Mouse (Mus musculus): Measurements from ENCODE around the gene Lrrc56.

Gene Lrrc56

DNA sequence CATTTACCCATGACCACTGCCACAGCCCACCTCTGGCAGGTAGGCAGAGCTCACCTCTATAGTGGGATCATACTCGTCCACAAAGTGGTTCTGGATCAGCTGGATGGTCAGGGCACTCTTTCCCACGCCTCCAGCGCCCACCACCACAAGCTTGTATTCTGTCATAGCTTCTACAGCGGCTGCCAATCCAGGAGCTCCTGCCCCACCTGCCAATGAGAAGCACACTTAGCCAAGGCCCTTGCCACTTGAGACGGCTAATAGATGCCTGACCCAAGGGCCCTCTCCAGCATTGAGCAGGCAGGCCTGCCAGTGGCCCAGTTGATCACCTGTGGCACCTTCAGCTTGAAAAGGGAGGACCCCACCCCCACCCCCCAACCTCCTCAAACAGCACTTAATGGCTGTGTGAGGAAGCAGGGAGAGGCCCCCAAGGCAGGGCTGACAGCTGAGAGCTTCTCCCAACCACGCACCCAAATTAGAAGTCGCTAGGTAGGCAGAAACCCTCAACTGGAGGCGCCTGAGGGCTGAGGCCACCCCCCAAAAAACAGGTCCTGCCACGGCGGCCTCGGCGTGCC is 1.1 kb upstream of the Lrrc56 start:
- no peak for DNase-seq

DNA sequence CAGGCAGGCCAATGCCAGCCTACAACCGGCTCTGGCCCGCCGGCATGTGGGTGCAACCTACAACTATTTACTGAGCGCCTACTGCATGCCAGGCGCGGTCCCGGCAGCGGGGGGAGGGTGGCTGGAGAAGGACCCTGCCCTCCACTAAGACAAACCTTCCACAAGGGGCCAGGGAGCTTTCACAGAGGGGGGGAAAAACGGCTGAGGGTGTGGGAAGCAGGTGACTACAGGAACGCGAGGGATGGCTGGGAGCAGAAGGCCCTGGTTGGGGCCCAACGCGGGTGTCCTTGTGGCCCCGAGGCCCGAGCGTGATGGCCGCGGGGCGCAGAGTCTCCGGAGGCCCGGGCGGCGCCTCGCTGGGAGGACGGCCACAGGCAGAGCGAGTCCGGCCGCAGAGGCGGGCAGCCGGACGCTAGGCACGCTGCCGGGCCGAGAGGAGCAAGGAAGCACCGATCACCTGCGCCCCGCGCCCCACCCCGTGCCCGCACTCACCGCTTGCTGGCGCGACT is 555 bp upstream of the Lrrc56 start:
- DNase-seq, result peak in 1 of 2 experiments; percentile 55

DNA sequence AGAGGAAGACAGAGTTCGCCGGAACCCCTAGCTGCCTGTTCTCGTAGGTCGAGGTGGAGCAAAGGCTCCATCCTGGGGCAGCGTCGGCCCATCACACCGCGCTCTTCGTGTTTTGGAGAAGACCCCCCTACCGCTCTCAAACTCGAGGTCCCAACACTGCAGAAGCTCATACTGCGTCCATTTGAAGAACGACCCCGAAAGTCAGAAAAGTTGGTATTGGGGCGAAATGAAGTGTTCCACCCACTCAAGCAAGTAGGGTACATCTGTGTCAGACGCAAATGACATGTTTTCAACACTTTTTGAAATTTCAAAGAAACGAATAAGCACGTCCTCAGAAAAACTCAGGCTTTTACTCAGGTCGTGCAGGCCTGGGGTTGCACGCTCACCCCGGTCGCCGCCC is 452 bp downstream of the Lrrc56 start:
- no peak for DNase-seq

- DNase-seq, result peak; percentile 97
Observed at GRCm38 (mm10) chr7:141194830-141195229, 873 bp downstream of the Lrrc56 start.

GRCm38 (mm10) chr7:141195754-141196153 is 1.8 kb downstream of the Lrrc56 start:
- DNase-seq, result no peak

- DNase-seq, result no peak
Observed at GRCm38 (mm10) chr7:141196619-141197282, 2.8 kb downstream of the Lrrc56 start.

- no peak for DNase-seq
Observed at GRCm38 (mm10) chr7:141198121-141198520, 4.2 kb downstream of the Lrrc56 start.

DNA sequence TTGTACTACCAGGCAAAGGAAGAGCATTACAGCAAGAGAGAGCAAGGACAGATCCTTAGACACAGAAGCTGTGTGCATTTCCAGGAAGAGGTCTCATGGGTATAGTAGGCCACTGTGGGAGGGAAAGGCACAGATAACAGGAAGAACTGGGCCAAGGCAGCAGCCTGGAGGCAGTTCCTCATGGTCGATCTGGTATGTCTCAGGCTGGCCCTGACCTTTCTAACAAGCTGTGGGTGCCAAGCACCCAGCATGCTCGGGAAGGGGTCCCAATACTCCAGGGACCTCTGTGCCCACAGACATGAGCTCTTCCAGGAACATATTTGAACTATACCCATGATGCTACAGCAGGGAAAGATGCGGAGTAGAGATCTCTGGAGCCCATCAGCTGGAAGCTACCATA is 10.6 kb downstream of the Lrrc56 start:
- DNase-seq, result no peak

GRCm38 (mm10) chr7:141205504-141205903 is 11.5 kb downstream of the Lrrc56 start:
- DNase-seq, result no peak

DNA sequence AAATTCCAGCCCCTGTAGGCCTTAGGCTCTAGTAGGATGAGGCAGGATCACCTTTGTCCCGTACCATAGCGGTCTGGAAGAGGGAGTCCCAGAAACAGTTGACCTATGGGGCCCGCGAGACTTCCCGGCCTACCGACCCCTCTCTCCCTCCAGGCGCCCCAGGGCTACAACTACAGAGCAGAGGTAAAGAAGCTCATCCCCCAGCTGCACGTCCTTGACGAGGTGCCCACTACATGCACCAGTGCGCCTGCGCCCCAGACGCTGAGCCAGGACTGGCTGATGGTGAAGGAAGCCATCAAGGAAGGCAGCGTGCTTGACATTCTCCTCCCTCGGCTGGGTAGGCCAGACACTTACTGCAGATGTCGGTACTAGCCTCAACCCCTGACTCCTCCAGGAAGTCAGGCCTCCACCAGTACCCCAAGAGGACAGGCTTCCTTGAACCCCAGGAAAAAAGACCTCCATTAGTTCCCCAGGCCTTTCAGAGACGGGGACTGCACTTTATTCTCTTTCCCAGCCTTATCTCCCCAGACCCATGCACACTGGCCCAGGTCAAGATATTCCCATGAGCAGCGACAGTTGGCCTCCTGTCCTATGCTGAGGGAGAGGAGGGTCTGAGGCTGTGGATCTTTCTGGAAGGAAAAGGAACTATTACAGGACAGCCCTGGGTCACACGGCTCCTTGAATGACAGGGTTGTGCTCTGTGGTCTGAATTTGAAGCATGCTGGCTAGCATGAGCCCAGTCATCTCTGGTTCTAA is 12.4 kb downstream of the Lrrc56 start:
- DNase-seq, result no peak

- no peak for DNase-seq
Observed at GRCm38 (mm10) chr7:141209526-141209925, 15.6 kb downstream of the Lrrc56 start.

DNA sequence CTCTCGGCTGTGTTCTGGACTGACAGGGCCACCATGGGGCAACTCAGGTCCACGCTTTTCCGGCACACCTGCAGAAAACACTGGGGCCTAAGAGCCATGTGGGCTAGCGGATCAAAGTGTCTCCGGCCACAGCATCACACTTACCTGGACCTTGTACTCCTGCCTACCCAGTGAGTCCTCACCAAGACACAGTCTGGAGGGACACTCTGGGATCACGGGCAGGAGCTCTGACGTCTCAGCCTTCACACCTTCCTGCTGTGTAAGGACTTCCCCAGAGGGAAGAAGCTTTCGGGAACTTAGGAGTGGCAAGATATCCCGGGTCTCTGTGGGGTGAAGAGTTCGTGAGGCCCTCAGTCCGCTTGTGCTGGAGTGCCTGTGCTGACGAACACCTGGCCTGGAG is 16.2 kb downstream of the Lrrc56 start:
- DNase-seq, result no peak

- DNase-seq, result no peak
Observed at GRCm38 (mm10) chr7:141210606-141211131, 16.7 kb downstream of the Lrrc56 start.

DNA sequence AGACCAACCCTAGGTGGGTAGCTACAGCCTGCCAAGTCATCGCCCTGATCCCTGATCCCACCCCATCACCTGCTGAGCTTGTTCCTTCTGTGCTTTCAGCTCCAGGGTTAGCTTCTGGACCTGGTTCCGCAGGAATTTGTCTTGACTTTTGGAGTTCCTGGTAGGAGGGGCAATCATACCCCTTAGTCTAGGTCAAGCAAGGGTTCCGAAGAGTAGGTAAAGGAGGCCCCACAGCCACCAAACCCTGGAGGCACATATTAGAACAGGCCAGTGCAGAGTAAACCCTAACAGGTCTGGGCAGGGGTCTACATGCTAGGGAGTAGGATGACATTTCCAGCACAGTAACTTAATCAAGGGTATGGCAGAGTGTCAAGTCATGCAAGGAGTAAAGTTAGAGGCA is 19.2 kb downstream of the Lrrc56 start:
- no peak for DNase-seq

DNA sequence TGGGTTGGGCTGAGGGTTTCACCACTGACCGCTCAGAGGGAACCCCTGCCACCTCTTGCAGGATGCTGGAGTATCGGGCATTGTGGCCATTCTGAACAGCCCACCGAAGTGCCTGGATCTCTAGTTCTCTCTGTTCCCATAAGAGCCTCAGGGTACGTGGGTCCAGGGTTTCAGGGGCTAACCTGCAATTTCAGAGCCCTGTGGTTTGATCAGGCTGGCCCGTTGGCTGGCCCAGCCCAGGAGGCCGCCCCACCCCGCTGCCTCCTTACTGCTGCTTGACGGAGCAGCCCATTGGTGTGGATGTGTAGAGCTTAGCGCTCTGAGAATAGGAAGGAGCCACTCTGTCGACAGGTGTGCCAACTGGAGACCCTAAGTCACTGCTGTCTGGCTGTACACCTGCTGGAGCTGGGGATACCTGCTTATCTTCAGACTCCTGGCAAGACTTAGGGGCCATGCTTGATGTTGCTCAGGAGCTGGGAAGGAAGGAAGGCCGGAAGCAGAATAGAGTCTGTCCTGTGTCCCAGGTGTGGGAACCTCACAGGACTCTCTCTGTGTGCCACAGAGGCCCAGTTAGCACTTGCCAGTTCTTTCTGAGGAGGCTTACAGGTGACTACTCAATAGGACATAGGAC is 19.8 kb downstream of the Lrrc56 start, which contains the start of gene Lmntd2:
Gene Lmntd2 (minus strand): TSS at position 476 of the 631 bp plus-strand sequence.
- no peak for DNase-seq

DNA sequence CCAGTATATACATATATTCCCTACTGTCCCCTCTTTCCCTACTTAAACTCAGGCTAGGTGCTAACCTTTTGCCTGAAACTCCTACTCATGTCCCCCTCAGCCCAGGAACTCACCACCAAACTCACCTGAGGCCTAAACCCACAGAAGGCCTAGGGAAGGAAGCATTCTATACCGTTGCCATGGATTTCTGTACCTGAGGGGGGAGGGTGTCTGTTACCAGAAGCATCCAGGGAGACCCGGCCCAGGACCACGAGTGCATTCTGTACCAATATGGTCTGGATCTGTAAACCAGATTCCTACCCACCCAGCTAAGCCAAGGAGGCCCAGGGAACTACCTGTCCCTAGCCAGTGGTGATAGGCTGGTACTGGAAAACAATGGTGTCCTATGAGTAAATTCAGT is 20.4 kb downstream of the Lrrc56 start:
- no peak for DNase-seq

GRCm38 (mm10) chr7:141215101-141215879 is 21.3 kb downstream of the Lrrc56 start, which contains the start of gene Rassf7:
Gene Rassf7 (plus strand): TSS chr7:141215860.
- peak; percentile 95 to 98 for DNase-seq

DNA sequence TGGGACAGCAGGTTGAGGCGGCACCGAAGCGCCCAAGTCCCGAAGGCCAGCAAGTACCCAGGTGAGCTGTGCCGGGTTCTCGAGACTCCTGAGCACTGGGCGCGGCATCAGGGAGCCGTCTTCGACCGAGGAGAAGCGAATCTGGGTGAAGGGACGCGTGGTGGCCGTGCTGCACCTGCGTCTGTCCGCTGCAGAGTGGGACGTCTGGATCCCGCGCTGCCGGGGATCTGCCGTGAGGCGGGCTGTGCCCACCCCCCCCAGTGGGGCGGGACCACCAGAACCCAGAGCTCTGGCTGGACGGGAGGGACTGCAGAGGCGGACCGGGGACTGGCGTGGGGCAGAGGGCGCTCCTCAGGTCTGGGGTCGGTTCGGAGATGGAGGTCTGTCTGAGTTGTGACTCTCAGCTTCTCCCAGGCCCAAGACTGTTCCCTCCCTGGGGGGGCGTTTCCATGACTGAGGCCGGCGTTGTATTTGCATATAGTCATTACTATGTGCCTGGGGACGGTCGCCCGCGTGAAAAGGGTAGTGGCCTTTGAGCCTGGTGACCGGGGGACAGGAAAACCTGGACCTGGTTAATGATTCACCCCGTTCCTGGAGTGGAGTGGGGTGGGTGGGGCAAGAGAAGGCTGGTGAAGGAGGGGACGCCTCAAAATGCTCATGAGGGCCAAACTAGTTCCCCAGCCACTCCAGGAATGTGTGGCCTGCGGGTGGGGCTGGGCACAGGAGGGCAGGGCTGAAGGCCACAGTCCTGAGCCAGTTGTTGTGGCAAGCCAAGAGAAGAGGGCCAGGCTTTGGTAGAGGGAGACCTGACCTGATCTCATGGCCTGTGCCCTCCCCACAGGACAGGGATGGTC is 22.1 kb downstream of the Lrrc56 start:
- DNase-seq, result peak; percentile 80 to 90

DNA sequence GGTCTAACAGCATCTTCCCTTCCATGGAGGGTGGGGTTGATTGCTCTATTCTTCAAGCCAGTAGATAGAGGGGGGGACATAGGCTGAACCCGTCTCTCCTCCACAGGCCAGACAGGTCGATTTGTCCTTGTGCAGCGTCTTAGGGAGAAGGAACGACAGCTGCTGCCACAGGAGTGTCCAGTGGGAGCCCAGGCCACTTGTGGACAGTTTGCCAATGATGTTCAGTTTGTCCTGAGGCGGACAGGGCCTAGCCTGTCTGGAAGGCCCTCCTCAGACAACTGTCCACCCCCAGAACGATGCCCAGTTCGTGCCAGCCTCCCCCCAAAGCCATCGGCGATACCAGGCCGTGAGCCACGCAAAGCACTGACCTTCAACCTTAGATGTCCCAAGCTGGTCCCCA is 22.9 kb downstream of the Lrrc56 start:
- no peak for DNase-seq

GRCm38 (mm10) chr7:141217343-141218013 is 23.5 kb downstream of the Lrrc56 start:
- no peak for DNase-seq

DNA sequence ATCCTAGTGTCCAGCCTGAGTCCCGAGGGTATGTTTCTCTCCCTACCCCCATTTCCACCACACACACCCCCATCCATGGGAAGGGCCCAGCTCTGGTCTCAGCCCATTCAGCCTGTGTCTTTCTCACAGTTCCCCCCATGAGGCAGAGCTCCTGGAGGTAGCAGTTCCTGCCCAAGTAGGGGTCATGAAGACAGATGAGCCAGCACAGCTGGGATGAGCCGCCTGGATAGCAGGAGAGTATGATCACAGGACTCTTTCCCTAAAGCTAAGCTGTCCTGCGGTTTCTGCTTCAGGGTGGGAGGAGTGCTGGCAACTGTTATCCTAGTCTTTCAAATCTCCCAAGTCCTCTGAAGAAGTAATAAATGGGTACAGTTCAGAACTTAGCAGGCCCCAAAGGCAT is 24.2 kb downstream of the Lrrc56 start:
- no peak for DNase-seq
